Mouse (Mus musculus) myocyte (in vitro differentiated cells): Measurements from ENCODE around the gene Mrpl58. TPM values are rescaled to one million over a fixed set of nuclear protein-coding genes. Genes with fewer than 3 reads are reported as not detected.

ENCODE experiments used
- H3K27me3 ChIP-seq: one replicate; pipeline ENCODE4 v1.6.1; 2011; ENCODE audit not compliant: control insufficient read depth, insufficient read depth, insufficient read length
- H3K36me3 ChIP-seq: one replicate; pipeline ENCODE4 v1.6.1; 2011; ENCODE audit not compliant: control insufficient read depth, insufficient read depth
- H3K4me2 ChIP-seq: one replicate; pipeline ENCODE4 v1.6.1; 2011; ENCODE audit warnings: low read depth, control low read depth
- H3K4me3 ChIP-seq: one replicate; pipeline ENCODE4 v1.5.1; 2011; ENCODE audit warnings: mild to moderate bottlenecking, control low read depth, moderate library complexity
- H3K79me2 ChIP-seq: one replicate; pipeline ENCODE4 v1.6.1; 2011; ENCODE audit not compliant: control insufficient read depth, insufficient read depth
- H3ac ChIP-seq: one replicate; pipeline ENCODE4 v1.6.1; 2011; ENCODE audit not compliant: control insufficient read depth, insufficient read length
- CEBPB ChIP-seq: IDR thresholded peaks from 2 replicates; pipeline ENCODE4 v1.6.1; 2011; ENCODE audit warnings: mild to moderate bottlenecking, moderate library complexity; ENCODE audit not compliant: poor library complexity, insufficient read depth, severe bottlenecking
- E2F4 ChIP-seq: IDR thresholded peaks from one replicate; pipeline ENCODE4 v1.6.1; 2011; ENCODE audit warnings: mild to moderate bottlenecking, control low read depth, moderate library complexity; ENCODE audit not compliant: insufficient read depth
- MAX ChIP-seq: IDR thresholded peaks from one replicate; pipeline ENCODE4 v1.6.1; 2011; ENCODE audit warnings: low read depth, mild to moderate bottlenecking, control low read depth
- MYOD1 ChIP-seq, 3 experiments: IDR thresholded peaks; one replicate each; pipeline ENCODE4 v1.6.1; 2011; ENCODE audit warnings: control low read depth in 2 of 3, low read depth in 2 of 3, mild to moderate bottlenecking in 2 of 3, moderate library complexity in 1 of 3; ENCODE audit not compliant: insufficient read length in 2 of 3, control insufficient read depth in 1 of 3
- MYOG ChIP-seq, 3 experiments: IDR thresholded peaks; one replicate each; pipeline ENCODE4 v1.6.1; 2011; ENCODE audit warnings: control low read depth in 2 of 3, low read depth in 2 of 3, mild to moderate bottlenecking in 2 of 3; ENCODE audit not compliant: insufficient read length in 2 of 3, control insufficient read depth in 1 of 3, insufficient read depth in 1 of 3
- POLR2A ChIP-seq: IDR thresholded peaks from one replicate; pipeline ENCODE4 v1.6.1; 2011; ENCODE audit warnings: low read depth, mild to moderate bottlenecking, control low read depth, moderate library complexity; ENCODE audit not compliant: insufficient read length
- POLR2AphosphoS2 ChIP-seq: IDR thresholded peaks from one replicate; pipeline ENCODE4 v1.6.1; 2011; ENCODE audit warnings: low read depth, control low read depth; ENCODE audit not compliant: insufficient read length
- REST ChIP-seq: IDR thresholded peaks from one replicate; pipeline ENCODE4 v1.6.1; 2011; ENCODE audit warnings: mild to moderate bottlenecking, control low read depth, moderate library complexity; ENCODE audit not compliant: insufficient read depth, insufficient read length
- SRF ChIP-seq: IDR thresholded peaks from one replicate; pipeline ENCODE4 v1.6.1; 2011; ENCODE audit warnings: low read depth; ENCODE audit not compliant: control insufficient read depth, insufficient read length
- TCF12 ChIP-seq: IDR thresholded peaks from one replicate; pipeline ENCODE4 v1.6.1; 2011; ENCODE audit warnings: mild to moderate bottlenecking, control low read depth; ENCODE audit not compliant: poor library complexity, insufficient read depth, severe bottlenecking
- TCF3 ChIP-seq: IDR thresholded peaks from one replicate; pipeline ENCODE4 v1.6.1; 2011; ENCODE audit warnings: low read depth, control low read depth; ENCODE audit not compliant: insufficient read length
- USF1 ChIP-seq: IDR thresholded peaks from one replicate; pipeline ENCODE4 v1.6.1; 2011; ENCODE audit warnings: low read depth, mild to moderate bottlenecking, control low read depth, moderate library complexity
- polyA plus RNA-seq: library from polyadenylated mRNA; unstranded; fragments of >200 nt; fragmentation: generic; extraction: Trizol; gene quantifications from one replicate; pipeline ENCODE4 v1.2.1, GENCODE M21; 2012; ENCODE audit warnings: missing spikeins

The Mrpl58 gene
- polyA plus RNA-seq, 1 experiment = 201 TPM

DNA sequence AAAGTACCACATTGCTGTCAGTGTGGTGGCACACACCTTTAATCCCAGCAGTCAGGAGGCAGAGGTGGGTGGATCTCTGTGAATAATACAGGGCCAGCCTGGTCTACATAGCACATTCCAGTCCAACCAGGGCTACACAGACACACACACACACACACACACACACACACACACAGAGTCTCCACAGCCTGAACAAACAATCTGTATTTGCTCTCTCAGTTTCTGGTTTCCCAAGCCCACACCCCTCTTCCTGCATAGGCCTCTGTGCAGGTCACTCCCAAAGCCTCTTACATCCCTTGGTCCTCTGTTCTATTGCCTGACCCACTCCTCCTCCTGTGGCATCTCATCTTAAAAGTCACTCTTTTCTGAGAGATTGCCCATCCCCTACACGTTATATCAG lies 31.5 kb upstream of the Mrpl58 start:
- no peaks in the 10 kb centered on the region for H3K27me3 ChIP-seq
- no peak overlapping the region for H3ac ChIP-seq
- H3K4me3 ChIP-seq = no peak overlapping the region
- no peak overlapping the region for H3K4me2 ChIP-seq
- no peaks in the 10 kb centered on the region for H3K79me2 ChIP-seq
- TF ChIP-seq TCF3 (no peak), CEBPB (no peak), E2F4 (no peak), POLR2AphosphoS2 (no peak), MAX (no peak), TCF12 (no peak), SRF (no peak), POLR2A (no peak), MYOG (IDR thresholded peaks at IDR 0.05; ENCODE audit: control insufficient read depth in 1 of 3, insufficient read depth in 1 of 3, insufficient read length in 2 of 3, low read depth in 2 of 3) (no peak), USF1 (no peak), REST (no peak), MYOD1 (IDR thresholded peaks at IDR 0.05; ENCODE audit: control insufficient read depth in 1 of 3, insufficient read length in 2 of 3, low read depth in 2 of 3) (no peak)
- no peaks in the 10 kb centered on the region for H3K36me3 ChIP-seq

- Histone ChIP-seq H3ac (no peak overlapping the region), H3K4me3 (no peak overlapping the region), H3K4me2 (no peak overlapping the region), H3K79me2 (no peaks in the 10 kb centered on the region), H3K36me3 (no peaks in the 10 kb centered on the region), H3K27me3 (no peaks in the 10 kb centered on the region)
- TF ChIP-seq CEBPB = no peak
- no peak for TF ChIP-seq MAX
- no peak for TF ChIP-seq SRF
These were observed 30.8 kb upstream of the Mrpl58 start for GRCm38 (mm10) chr11:115372737-115373136.

DNA sequence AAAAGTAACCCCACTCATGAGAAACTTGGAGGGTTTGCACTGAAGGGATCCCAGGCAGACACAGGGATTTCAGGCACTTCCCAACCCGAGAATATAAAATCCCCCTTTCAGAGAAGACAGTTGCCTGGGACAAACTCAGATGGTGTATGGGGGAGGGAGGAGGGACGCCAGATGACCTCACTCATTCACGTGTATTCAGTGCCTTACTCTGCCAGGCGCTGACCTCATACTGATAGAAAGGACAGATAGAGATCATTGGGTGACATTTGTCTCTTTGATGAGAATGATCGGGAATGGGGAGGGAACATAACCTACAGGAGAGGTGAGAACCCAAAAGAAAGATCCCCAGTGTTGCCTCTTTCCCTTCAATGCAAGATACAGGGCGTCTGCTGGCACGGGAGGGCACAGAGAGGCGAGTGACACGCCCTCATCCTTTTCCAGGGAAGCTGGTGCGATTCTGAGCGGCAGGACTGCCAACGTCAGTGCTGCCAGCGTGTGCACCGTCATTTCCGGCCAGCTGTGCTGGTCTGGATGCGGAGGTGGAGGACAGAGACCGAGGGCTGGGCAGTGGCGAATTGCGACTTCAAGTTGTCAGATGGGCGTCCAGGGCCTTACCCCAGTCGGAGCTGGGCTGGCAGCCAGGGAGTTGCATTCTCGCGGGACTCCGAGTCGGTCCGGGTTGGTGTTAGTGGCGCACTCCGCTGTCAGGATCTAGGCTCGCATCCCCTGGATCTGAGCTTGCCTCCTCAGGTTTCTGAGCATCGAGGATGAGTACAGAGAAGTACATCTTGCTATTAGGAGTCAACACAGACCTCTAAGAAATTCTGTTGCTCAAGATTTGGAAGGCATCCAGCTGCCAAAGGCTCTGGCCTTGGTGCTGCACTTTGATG lies 29.5 kb upstream of the Mrpl58 start:
- Histone ChIP-seq H3K4me3 (peak overlapping the region; percentile 14), H3ac (no peak overlapping the region), H3K36me3 (no peaks in the 10 kb centered on the region), H3K27me3 (no peaks in the 10 kb centered on the region), H3K4me2 (peak overlapping the region; percentile 77), H3K79me2 (no peaks in the 10 kb centered on the region)
- TF ChIP-seq USF1 (no peak), REST (peak; percentile 55), SRF (no peak), TCF12 (no peak), MYOG (IDR thresholded peaks at IDR 0.05; ENCODE audit: control insufficient read depth in 1 of 3, insufficient read depth in 1 of 3, insufficient read length in 2 of 3, low read depth in 2 of 3) (peak in 2 of 3 experiments; percentile 86 to 95), POLR2AphosphoS2 (peak; percentile 85), POLR2A (peak; percentile 91), TCF3 (peak; percentile 80), MYOD1 (IDR thresholded peaks at IDR 0.05; ENCODE audit: control insufficient read depth in 1 of 3, insufficient read length in 2 of 3, low read depth in 2 of 3) (peak in 2 of 3 experiments; percentile 87 to 98), MAX (no peak), CEBPB (no peak; the same call in 1 of the 2 replicates), E2F4 (no peak)

DNA sequence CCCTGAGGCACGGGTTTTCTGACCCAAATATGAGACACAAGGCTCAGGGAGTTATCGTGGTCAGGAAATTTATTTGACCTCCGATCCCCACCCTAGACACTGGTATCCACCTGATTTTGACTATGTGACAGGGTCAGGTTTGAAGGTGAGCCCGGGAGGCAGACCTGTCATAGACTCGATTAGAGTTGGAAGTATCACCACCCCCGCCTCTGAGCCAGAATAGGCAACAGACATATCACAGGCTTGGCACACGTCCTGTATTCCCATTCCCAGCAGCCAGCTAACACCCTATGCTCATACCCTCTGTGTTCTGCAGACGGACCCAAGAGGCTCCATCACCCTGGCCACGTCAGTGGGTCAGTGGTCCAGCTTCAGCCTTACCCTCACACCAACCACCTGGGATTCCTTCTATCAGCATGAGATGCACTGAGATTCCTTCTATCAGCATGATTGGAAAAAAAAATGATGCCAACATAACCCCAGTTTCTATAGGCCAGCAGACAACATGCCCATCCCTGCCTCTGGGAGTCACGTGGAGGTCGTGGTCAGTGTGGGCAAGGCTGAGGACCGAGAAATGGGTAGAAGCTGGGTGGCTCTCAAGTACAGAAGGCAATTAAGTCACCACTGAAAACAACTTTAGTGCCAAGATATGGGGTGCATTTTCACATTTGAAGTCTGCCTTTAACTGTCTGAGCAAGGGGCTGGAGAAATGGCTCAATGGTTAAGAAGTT lies 28.7 kb upstream of the Mrpl58 start:
- no peak overlapping the region for H3ac ChIP-seq
- no peaks in the 10 kb centered on the region for H3K79me2 ChIP-seq
- H3K27me3 ChIP-seq = no peaks in the 10 kb centered on the region
- peak overlapping the region; percentile 77 for H3K4me2 ChIP-seq
- peak overlapping the region; percentile 14 for H3K4me3 ChIP-seq
- no peaks in the 10 kb centered on the region for H3K36me3 ChIP-seq
- TF ChIP-seq MYOG (IDR thresholded peaks at IDR 0.05; ENCODE audit: control insufficient read depth in 1 of 3, insufficient read depth in 1 of 3, insufficient read length in 2 of 3, low read depth in 2 of 3) (no peak), MYOD1 (IDR thresholded peaks at IDR 0.05; ENCODE audit: control insufficient read depth in 1 of 3, insufficient read length in 2 of 3, low read depth in 2 of 3) (no peak), CEBPB (no peak), TCF3 (no peak), POLR2A (peak; percentile 55), USF1 (peak; percentile 96)

- H3K4me2 ChIP-seq = peak overlapping the region; percentile 77
- no peaks in the 10 kb centered on the region for H3K79me2 ChIP-seq
- peak; percentile 100 for TF ChIP-seq CEBPB
- TF ChIP-seq MYOD1 (IDR thresholded peaks at IDR 0.05; ENCODE audit: control insufficient read depth in 1 of 3, insufficient read length in 2 of 3, low read depth in 2 of 3) = no peak
- H3K4me3 ChIP-seq = peak overlapping the region; percentile 14
- no peaks in the 10 kb centered on the region for H3K36me3 ChIP-seq
- no peak overlapping the region for H3ac ChIP-seq
- H3K27me3 ChIP-seq = no peaks in the 10 kb centered on the region
These were observed 26.8 kb upstream of the Mrpl58 start for GRCm38 (mm10) chr11:115376722-115377121.
